Mouse (Mus musculus) MEL (cell line): Measurements from ENCODE around the gene Gm9945.

Source experiments
- BHLHE40 ChIP-seq: IDR thresholded peaks from 2 replicates; pipeline ENCODE4 v1.6.1; 2012; ENCODE audit warnings: low read depth, mild to moderate bottlenecking, inconsistent platforms, low read length, improper control_type of control experiment, borderline replicate concordance
- CTCF ChIP-seq, 3 experiments: IDR thresholded peaks in 2 of 3; conservative IDR thresholded peaks in 1 of 3; 2 replicates each; pipeline ENCODE4 v1.5.1; 2011 to 2012; ENCODE audit warnings: low read length in 3 of 3, low read depth in 2 of 3, mild to moderate bottlenecking in 2 of 3, improper control_type of control experiment in 1 of 3, inconsistent platforms in 1 of 3, mixed read lengths in 1 of 3, moderate library complexity in 1 of 3; ENCODE audit not compliant: control insufficient read depth in 1 of 3, insufficient read depth in 1 of 3, poor library complexity in 1 of 3, severe bottlenecking in 1 of 3
- MYB ChIP-seq: IDR thresholded peaks from 2 replicates; pipeline ENCODE4 v1.6.1; 2011; ENCODE audit warnings: mild to moderate bottlenecking, low read depth, low read length, improper control_type of control experiment
- MYC ChIP-seq: IDR thresholded peaks from 2 replicates; pipeline ENCODE4 v1.6.1; 2011; ENCODE audit warnings: low read depth, mild to moderate bottlenecking, low read length, improper control_type of control experiment, moderate library complexity
- POLR2A ChIP-seq, 2 experiments: IDR thresholded peaks; 2 replicates each; pipeline ENCODE4 v1.6.1; 2011 to 2012; ENCODE audit warnings: low read length in 2 of 2, mild to moderate bottlenecking in 2 of 2, control low read depth in 1 of 2, improper control_type of control experiment in 1 of 2, low read depth in 1 of 2, moderate library complexity in 1 of 2; ENCODE audit not compliant: control insufficient read depth in 1 of 2, insufficient read depth in 1 of 2, poor library complexity in 1 of 2
- POLR2AphosphoS5 ChIP-seq: IDR thresholded peaks from 2 replicates; pipeline ENCODE4 v1.6.1; 2012; ENCODE audit warnings: low read depth, borderline replicate concordance, mild to moderate bottlenecking, inconsistent platforms, low read length, moderate library complexity, mixed read lengths
- RAD21 ChIP-seq: IDR thresholded peaks from 2 replicates; pipeline ENCODE4 v1.6.1; 2011; ENCODE audit warnings: mild to moderate bottlenecking, low read depth, low read length, improper control_type of control experiment
- TCF12 ChIP-seq: IDR thresholded peaks from 2 replicates; pipeline ENCODE4 v1.6.1; 2014; ENCODE audit warnings: low read depth, mild to moderate bottlenecking, inconsistent platforms, low read length, improper control_type of control experiment, moderate library complexity

- TF ChIP-seq TCF12 (peak; percentile 75), POLR2AphosphoS5 (0 out of 2 replicates have a peak, but pooled peaks have one; percentile 46), CTCF (IDR thresholded peaks at IDR 0.05 in 2 of 3, conservative IDR thresholded peaks at IDR 0.05 in 1 of 3; ENCODE audit: control insufficient read depth in 1 of 3, insufficient read depth in 1 of 3, low read depth in 2 of 3, low read length in 3 of 3, poor library complexity in 1 of 3, severe bottlenecking in 1 of 3) (no peak; a peak in 1 of 6 replicates), POLR2A (IDR thresholded peaks at IDR 0.05; ENCODE audit: control insufficient read depth in 1 of 2, insufficient read depth in 1 of 2, low read depth in 1 of 2, low read length in 2 of 2, poor library complexity in 1 of 2) (peak in 1 of 2 experiments; percentile 55; a peak in 1 of 4 replicates), BHLHE40 (peak; percentile 49; the same call in 1 of the 2 replicates), RAD21 (no peak), MYB (peak; percentile 68), MYC (peak; percentile 53; the same call in 1 of the 2 replicates)
Observed at GRCm38 (mm10) chr11:53483159-53483891, 3.4 kb downstream of the Gm9945 start.
